Mouse (Mus musculus) E14TG2a.4 (cell line): ENCODE measurements at regions not wholly inside any gene's neighbourhood (a gene's known extent, or its start where the extent isn't known, plus 50 kb on each side); places are given as distances from the start of the nearest gene placed in this dataset.

Source experiments
- H3K27me3 ChIP-seq: 2 replicates; pipeline ENCODE4 v1.6.1; 2014; ENCODE audit warnings: low read length, control low read depth; ENCODE audit not compliant: insufficient read depth
- H3K36me3 ChIP-seq: 2 replicates; pipeline ENCODE4 v1.6.1; 2014; ENCODE audit warnings: low read length, control low read depth; ENCODE audit not compliant: insufficient read depth
- H3K4me1 ChIP-seq: replicated peaks from 2 replicates; pipeline ENCODE4 v1.6.1; 2014; ENCODE audit warnings: low read depth, low read length, control low read depth
- H3K4me3 ChIP-seq: replicated peaks from 2 replicates; pipeline ENCODE4 v1.5.1; 2014; ENCODE audit warnings: mild to moderate bottlenecking, low read length
- H3K9me3 ChIP-seq: 2 replicates; pipeline ENCODE4 v1.6.1; 2014; ENCODE audit warnings: low read length, control low read depth
- CTCF ChIP-seq: conservative IDR thresholded peaks from 2 replicates; pipeline ENCODE4 v1.5.1; 2014; ENCODE audit warnings: low read length
- NANOG ChIP-seq: IDR thresholded peaks from 2 replicates; pipeline ENCODE4 v1.6.1; 2014; ENCODE audit warnings: borderline replicate concordance, low read length, mixed read lengths
- POU5F1 ChIP-seq: IDR thresholded peaks from 2 replicates; pipeline ENCODE4 v1.6.1; 2014; ENCODE audit warnings: low read length, borderline replicate concordance

GRCm38 (mm10) chr9:87425201-87425600 lies 169.9 kb upstream of the Cep162 start:
- Histone ChIP-seq H3K36me3 (no peaks in the 10 kb centered on the region), H3K27me3 (peaks cover 2% of the 10 kb centered on the region; the same call in 1 of the 2 replicates), H3K4me3 (no peak overlapping the region), H3K4me1 (0 out of 2 replicates have a peak, but pooled peaks cover 4% of the 10 kb centered on the region), H3K9me3 (no peaks in the 10 kb centered on the region)
- no peak for TF ChIP-seq POU5F1
- peak; percentile 59 for TF ChIP-seq CTCF

DNA sequence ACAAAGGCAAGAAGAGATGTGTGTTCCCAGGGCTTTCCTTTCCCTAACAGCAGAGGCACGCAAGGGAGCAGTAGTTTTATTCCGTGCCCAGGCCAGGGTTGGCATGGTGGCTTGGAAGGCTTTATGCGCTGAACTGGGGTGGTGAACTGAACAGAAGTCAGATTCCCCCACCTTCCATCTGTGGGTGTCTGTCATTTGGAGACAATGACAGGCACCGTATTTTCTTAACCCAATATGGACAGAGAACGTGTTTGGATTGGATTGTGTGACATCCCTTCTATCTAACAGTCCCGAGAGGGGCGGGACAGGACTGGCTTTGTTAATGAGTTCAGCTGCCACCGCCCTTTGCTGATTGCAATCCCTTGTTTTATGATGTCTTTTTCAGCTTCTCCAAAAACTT lies 165.8 kb upstream of the Cep162 start:
- Histone ChIP-seq H3K4me1 (0 out of 2 replicates have a peak, but pooled peaks cover 4% of the 10 kb centered on the region), H3K27me3 (no peaks in the 10 kb centered on the region; the same call in 1 of the 2 replicates), H3K9me3 (no peaks in the 10 kb centered on the region), H3K4me3 (no peak overlapping the region), H3K36me3 (no peaks in the 10 kb centered on the region)
- TF ChIP-seq CTCF: no peak
- no peak for TF ChIP-seq NANOG
- no peak for TF ChIP-seq POU5F1

- Histone ChIP-seq H3K9me3 (no peaks in the 10 kb centered on the region), H3K4me3 (no peak overlapping the region), H3K36me3 (no peaks in the 10 kb centered on the region), H3K27me3 (no peaks in the 10 kb centered on the region; the same call in 1 of the 2 replicates), H3K4me1 (no peaks in the 10 kb centered on the region)
- peak; percentile 76 for TF ChIP-seq CTCF
- no peak for TF ChIP-seq NANOG
Measured at GRCm38 (mm10) chr9:87419376-87419775, 164.0 kb upstream of the Cep162 start.

- no peak overlapping the region for H3K4me3 ChIP-seq
- no peaks in the 10 kb centered on the region for H3K36me3 ChIP-seq
- 0 out of 2 replicates have a peak, but pooled peaks cover 5% of the 10 kb centered on the region for H3K9me3 ChIP-seq
- no peaks in the 10 kb centered on the region for H3K4me1 ChIP-seq
- H3K27me3 ChIP-seq: peaks cover 5% of the 10 kb centered on the region; the same call in 1 of the 2 replicates
- no peak for TF ChIP-seq POU5F1
- TF ChIP-seq NANOG: no peak
- TF ChIP-seq CTCF: no peak
Measured at GRCm38 (mm10) chr9:87412894-87413293, 157.6 kb upstream of the Cep162 start.

- H3K9me3 ChIP-seq: 0 out of 2 replicates have a peak, but pooled peaks cover 5% of the 10 kb centered on the region
- TF ChIP-seq POU5F1: no peak
- TF ChIP-seq NANOG: no peak
- TF ChIP-seq CTCF: no peak
- peaks cover 8% of the 10 kb centered on the region; the same call in 1 of the 2 replicates for H3K27me3 ChIP-seq
- H3K4me1 ChIP-seq: no peaks in the 10 kb centered on the region
- H3K36me3 ChIP-seq: no peaks in the 10 kb centered on the region
- H3K4me3 ChIP-seq: no peak overlapping the region
Measured at GRCm38 (mm10) chr9:87411044-87411443, 155.7 kb upstream of the Cep162 start.

DNA sequence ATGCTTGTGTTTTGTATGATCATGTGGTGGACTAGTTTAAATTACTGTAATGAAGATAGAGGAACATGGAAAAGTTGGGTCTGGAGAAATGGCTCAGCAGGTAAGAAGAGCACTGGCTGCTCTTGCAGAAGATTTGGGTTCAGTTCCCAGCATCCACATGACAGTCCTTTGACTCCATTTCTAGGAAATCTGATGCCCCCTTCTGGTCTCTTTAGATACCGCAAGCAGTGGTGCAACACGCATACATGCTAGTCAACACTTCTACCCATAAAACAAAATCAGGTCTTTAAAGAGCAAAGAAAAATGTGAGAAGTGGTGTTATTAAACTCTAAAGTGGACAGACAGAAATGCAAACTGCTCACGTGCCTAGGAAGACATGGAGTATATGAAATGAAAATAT lies 154.4 kb upstream of the Cep162 start:
- no peak overlapping the region for H3K4me3 ChIP-seq
- 0 out of 2 replicates have a peak, but pooled peaks cover 5% of the 10 kb centered on the region for H3K9me3 ChIP-seq
- H3K4me1 ChIP-seq: no peaks in the 10 kb centered on the region
- H3K36me3 ChIP-seq: no peaks in the 10 kb centered on the region
- TF ChIP-seq CTCF: peak; percentile 39
- TF ChIP-seq POU5F1: no peak
- H3K27me3 ChIP-seq: peaks cover 8% of the 10 kb centered on the region; the same call in 1 of the 2 replicates

DNA sequence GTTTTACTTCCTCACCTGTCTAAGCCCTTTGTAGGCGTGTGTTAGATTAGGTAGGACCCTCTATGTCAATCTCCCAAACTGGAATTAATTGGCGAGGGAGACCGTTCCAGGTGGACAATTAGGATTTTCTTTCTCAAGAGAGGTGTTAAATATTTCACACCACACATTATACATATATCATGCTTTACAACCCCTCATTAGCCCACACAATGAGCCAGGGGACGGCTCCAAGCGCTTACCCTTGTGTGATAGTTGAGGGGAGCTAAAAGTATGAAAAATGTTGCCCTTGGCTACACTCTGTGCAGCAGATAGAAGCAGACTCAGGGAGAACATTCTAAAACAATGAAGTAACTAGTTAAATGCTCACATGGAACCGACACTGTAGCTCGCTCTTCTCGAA lies 153.5 kb upstream of the Cep162 start:
- H3K4me1 ChIP-seq: no peaks in the 10 kb centered on the region
- H3K27me3 ChIP-seq: peaks cover 8% of the 10 kb centered on the region; the same call in 1 of the 2 replicates
- no peak overlapping the region for H3K4me3 ChIP-seq
- no peaks in the 10 kb centered on the region for H3K36me3 ChIP-seq
- TF ChIP-seq CTCF: no peak
- H3K9me3 ChIP-seq: 0 out of 2 replicates have a peak, but pooled peaks cover 5% of the 10 kb centered on the region

- no peak for TF ChIP-seq CTCF
- TF ChIP-seq NANOG: no peak
- TF ChIP-seq POU5F1: no peak
- Histone ChIP-seq H3K36me3 (no peaks in the 10 kb centered on the region), H3K4me1 (no peaks in the 10 kb centered on the region), H3K4me3 (no peak overlapping the region), H3K27me3 (0 out of 2 replicates have a peak, but pooled peaks cover 3% of the 10 kb centered on the region), H3K9me3 (0 out of 2 replicates have a peak, but pooled peaks cover 5% of the 10 kb centered on the region)
Measured at GRCm38 (mm10) chr9:87406476-87406875, 151.1 kb upstream of the Cep162 start.

GRCm38 (mm10) chr9:87405115-87405720 lies 149.9 kb upstream of the Cep162 start:
- H3K27me3 ChIP-seq: 0 out of 2 replicates have a peak, but pooled peaks cover 3% of the 10 kb centered on the region
- no peak overlapping the region for H3K4me3 ChIP-seq
- 0 out of 2 replicates have a peak, but pooled peaks cover 5% of the 10 kb centered on the region for H3K9me3 ChIP-seq
- no peaks in the 10 kb centered on the region for H3K36me3 ChIP-seq
- no peak for TF ChIP-seq CTCF
- TF ChIP-seq NANOG: no peak
- no peak for TF ChIP-seq POU5F1
- no peaks in the 10 kb centered on the region for H3K4me1 ChIP-seq
